Mouse (Mus musculus) liver, embryonic 14.5 days (tissue): Measurements from ENCODE around the gene Foxn3.

Experiments used
- CTCF ChIP-seq: IDR thresholded peaks from 2 replicates; pipeline ENCODE4 v1.5.1; 2016; ENCODE audit warnings: antibody characterized with exemption, low read depth, control low read depth
- EP300 ChIP-seq: IDR thresholded peaks from 2 replicates; pipeline ENCODE4 v1.6.1; 2016; ENCODE audit warnings: antibody characterized with exemption, low read depth

- TF ChIP-seq CTCF (no peak), EP300 (no peak)
These were observed 7.0 kb upstream of the Foxn3 start for GRCm38 (mm10) chr12:99570197-99570956.
